Mouse (Mus musculus) kidney, embryonic 14.5 days (tissue): ENCODE measurements at regions not wholly inside any gene's neighbourhood (a gene's known extent, or its start where the extent isn't known, plus 50 kb on each side); places are given as distances from the start of the nearest gene placed in this dataset.
"Not testable (repeated sequence)": the region's sequence is repeated elsewhere in the genome, so short reads cannot be mapped to it uniquely, and the experiment has no call there.

Experiments used
- ATAC-seq: fragments of 200-750 bp; cut with Nextera tagmentation; 2 replicates; pipeline ENCODE4 v1.8.0; 2017; ENCODE audit warnings: moderate number of reproducible peaks, mild to moderate bottlenecking, moderate TSS enrichment, moderate library complexity; ENCODE audit not compliant: low FRiP score, low TSS enrichment
- H3K27ac ChIP-seq: fragments of 300-500 bp; sonication (generic); 2 replicates; pipeline ENCODE4 v1.5.1; 2014; ENCODE audit warnings: low read depth, mild to moderate bottlenecking, low read length, moderate library complexity, mixed read lengths
- H3K27me3 ChIP-seq: fragments of 300-500 bp; sonication (generic); 2 replicates; pipeline ENCODE4 v1.6.1; 2014; ENCODE audit warnings: mild to moderate bottlenecking, low read length; ENCODE audit not compliant: control insufficient read depth, insufficient read depth
- H3K36me3 ChIP-seq: fragments of 300-500 bp; sonication (generic); 2 replicates; pipeline ENCODE4 v1.6.1; 2014; ENCODE audit warnings: low read length, mixed read lengths; ENCODE audit not compliant: control insufficient read depth, insufficient read depth
- H3K4me1 ChIP-seq: fragments of 300-500 bp; sonication (generic); 2 replicates; pipeline ENCODE4 v1.6.1; 2014; ENCODE audit warnings: low read length, mixed read lengths; ENCODE audit not compliant: control insufficient read depth, insufficient read depth
- H3K4me2 ChIP-seq: fragments of 300-500 bp; sonication (generic); replicated peaks from 2 replicates; pipeline ENCODE4 v1.6.1; 2014; ENCODE audit warnings: low read depth, mild to moderate bottlenecking, low read length
- H3K4me3 ChIP-seq: fragments of 300-500 bp; sonication (generic); 2 replicates; pipeline ENCODE4 v1.5.1; 2014; ENCODE audit warnings: mild to moderate bottlenecking, low read length
- H3K9ac ChIP-seq: fragments of 300-500 bp; sonication (generic); 2 replicates; pipeline ENCODE4 v1.6.1; 2014; ENCODE audit warnings: low read depth, mild to moderate bottlenecking, low read length, moderate library complexity
- H3K9me3 ChIP-seq: fragments of 300-500 bp; sonication (generic); 2 replicates; pipeline ENCODE4 v1.6.1; 2016; ENCODE audit warnings: low read length; ENCODE audit not compliant: control insufficient read depth
- WGBS: fragments of 180-500 bp; shearing (Covaris S2); extraction: QIAGEN DNeasy Blood & Tissue Kit; methylation state at CpG from one replicate; pipeline ENCODE4 v1.1.7; 2014; 5-methylcytosine and 5-hydroxymethylcytosine counted together

DNA sequence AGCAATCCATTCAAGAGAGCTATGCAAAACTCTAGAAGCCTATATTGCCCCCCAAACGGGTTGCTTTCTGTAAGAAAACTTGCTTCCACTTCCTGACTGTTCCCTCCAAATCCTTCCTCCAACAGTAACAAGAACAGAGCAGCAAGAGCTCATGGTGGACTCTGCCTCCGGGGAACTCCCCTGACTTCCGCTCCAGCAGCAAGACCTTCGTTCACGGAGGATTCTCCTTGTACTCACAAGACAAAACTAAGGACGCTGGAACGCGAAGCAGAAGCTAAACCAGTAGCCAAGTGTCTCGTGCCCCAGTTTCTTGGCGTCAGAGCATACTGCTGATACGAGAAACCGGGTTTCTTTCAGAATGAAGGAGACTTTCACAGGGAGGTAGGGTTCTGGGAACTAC is 50.7 kb downstream of the H2al2a start:
- no peaks in the 10 kb centered on the region for H3K36me3 ChIP-seq
- ATAC-seq, result no peak
- peaks cover 5% of the 10 kb centered on the region; the same call in 1 of the 2 replicates for H3K4me1 ChIP-seq
- H3K4me2 ChIP-seq, result no peak overlapping the region
- no peaks in the 10 kb centered on the region for H3K9me3 ChIP-seq
- WGBS, result 73% methylated on average over 12 of the region's 12 CpGs
- no peak overlapping the region for H3K4me3 ChIP-seq
- H3K9ac ChIP-seq, result no peak overlapping the region
- no peaks in the 10 kb centered on the region for H3K27me3 ChIP-seq
- H3K27ac ChIP-seq, result no peak overlapping the region

DNA sequence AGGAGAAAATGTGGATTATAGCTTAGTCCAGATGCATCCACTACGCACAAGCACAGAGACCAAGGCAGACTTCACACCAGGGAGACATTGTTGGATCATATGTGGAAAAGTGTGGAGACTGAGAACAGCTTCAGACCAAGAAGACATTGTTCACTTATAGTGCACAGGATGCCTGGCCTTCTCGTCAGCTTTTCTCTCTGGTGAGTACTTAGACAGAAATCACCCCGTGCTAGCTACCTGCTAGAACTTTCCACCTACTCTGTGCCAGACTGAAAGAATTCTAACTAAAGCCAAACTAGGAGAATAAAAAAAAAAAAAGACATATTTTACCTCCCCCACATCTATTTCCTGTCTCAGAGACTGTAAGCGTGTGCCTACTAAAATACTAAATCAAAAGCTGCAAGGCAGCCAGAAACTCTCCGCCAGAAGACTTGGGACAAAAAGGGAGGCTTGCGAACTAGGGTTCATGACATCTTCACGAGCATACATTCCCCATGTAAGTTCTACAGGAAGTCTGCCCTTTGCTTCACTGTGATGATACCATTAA is 51.3 kb downstream of the H2al2a start:
- no peak for ATAC-seq
- Histone ChIP-seq H3K4me2 (no peak overlapping the region), H3K27ac (no peak overlapping the region), H3K4me3 (no peak overlapping the region), H3K4me1 (peaks cover 5% of the 10 kb centered on the region; the same call in 1 of the 2 replicates), H3K36me3 (no peaks in the 10 kb centered on the region), H3K27me3 (no peaks in the 10 kb centered on the region), H3K9ac (no peak overlapping the region), H3K9me3 (no peaks in the 10 kb centered on the region)
- WGBS, result 58% methylated on average over 7 of the region's 7 CpGs

DNA sequence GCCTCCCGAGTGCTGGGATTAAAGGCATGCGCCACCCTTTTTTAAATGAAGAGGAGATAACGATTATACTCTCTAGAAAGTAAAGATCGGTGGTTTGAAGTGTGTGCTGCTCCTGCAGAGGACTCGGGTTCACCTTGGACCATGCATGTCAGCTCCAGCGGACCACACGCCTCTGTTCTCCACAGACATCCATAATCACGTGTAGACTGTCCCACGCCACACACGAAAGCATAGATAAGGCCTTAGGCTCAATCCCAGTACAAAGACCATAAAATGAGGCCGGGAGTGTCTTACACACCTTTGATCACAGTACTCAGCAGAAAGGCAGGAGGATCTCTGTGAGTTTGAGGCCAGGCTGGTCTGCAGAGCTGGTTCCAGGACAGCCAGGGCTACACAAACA is 53.3 kb downstream of the H2al2a start:
- Histone ChIP-seq H3K27ac (no peak overlapping the region), H3K4me1 (peaks cover 5% of the 10 kb centered on the region; the same call in 1 of the 2 replicates), H3K4me2 (no peak overlapping the region), H3K4me3 (no peak overlapping the region), H3K27me3 (no peaks in the 10 kb centered on the region), H3K36me3 (no peaks in the 10 kb centered on the region), H3K9ac (no peak overlapping the region), H3K9me3 (no peaks in the 10 kb centered on the region)
- WGBS, result 94% methylated on average over 11 of the region's 11 CpGs
- no peak for ATAC-seq

DNA sequence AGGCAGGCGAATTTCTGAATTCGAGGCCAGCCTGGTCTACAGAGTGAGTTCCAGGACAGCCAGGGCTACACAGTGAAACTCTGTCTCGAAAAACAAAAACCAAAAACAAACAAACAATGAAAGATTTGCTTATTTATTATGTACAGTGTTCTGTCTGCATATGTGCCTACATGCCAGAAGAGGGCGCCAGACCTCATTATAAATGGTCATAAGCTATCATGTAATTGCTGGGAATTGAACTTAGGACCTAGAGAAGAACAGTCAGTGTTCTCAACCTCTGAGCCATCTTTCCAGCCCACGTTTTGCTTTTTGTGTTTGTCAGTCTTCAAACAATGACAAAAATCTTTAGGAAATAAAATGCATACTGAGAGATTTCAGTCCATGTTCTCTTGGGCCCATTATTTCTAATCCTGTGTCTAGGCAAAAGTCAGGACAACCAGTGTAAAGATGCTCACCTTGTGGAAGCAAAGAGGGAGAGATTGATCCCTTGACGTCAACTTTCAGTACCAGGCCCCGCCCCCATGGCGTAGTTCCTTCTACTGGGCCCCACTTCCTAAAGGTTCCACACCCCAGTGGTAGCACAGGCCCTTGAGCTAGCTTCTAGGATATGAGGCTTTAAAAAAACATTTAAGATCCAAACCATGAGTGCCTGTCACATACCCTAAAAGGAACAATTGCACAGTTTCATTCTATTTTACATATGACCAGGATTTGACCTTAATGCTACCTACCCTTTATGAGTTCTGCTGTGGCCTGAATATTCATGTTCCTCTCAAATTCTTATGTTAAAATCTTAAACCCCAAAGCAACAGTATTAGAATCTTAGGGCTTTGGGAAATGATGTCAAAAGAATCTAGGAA is 54.0 kb downstream of the H2al2a start:
- Histone ChIP-seq H3K4me1 (peaks cover under 1% of the 10 kb centered on the region; the same call in 1 of the 2 replicates), H3K36me3 (no peaks in the 10 kb centered on the region), H3K9me3 (no peaks in the 10 kb centered on the region), H3K27me3 (no peaks in the 10 kb centered on the region), H3K9ac (no peak overlapping the region), H3K27ac (no peak overlapping the region), H3K4me2 (no peak overlapping the region), H3K4me3 (no peak overlapping the region)
- WGBS, result 81% methylated on average over 8 of the region's 8 CpGs
- no peak for ATAC-seq

DNA sequence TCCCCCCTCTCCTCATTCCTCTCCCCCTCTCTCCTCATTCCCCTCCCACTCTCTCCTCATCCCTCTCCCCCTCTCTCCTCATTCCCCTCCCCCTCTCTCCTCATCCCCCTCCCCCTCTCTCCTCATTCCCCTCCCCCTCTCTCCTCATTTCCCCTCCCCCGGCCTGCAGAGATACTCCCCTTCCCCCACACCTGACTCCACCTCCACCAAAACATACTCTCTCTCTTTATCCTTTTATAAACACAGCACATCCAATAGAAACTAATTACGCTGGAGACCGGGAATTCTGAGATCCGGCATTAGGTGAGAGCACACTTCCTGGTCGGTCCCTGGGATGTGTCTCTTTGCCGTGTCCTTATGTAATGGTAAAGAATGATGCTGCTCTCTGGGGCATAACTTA is 54.8 kb downstream of the H2al2a start:
- Histone ChIP-seq H3K4me3 (no peak overlapping the region), H3K9me3 (no peaks in the 10 kb centered on the region), H3K27me3 (no peaks in the 10 kb centered on the region), H3K27ac (no peak overlapping the region), H3K4me1 (no peaks in the 10 kb centered on the region), H3K9ac (no peak overlapping the region), H3K4me2 (no peak overlapping the region), H3K36me3 (no peaks in the 10 kb centered on the region)
- WGBS, result 96% methylated on average over 6 of the region's 6 CpGs
- no peak for ATAC-seq

DNA sequence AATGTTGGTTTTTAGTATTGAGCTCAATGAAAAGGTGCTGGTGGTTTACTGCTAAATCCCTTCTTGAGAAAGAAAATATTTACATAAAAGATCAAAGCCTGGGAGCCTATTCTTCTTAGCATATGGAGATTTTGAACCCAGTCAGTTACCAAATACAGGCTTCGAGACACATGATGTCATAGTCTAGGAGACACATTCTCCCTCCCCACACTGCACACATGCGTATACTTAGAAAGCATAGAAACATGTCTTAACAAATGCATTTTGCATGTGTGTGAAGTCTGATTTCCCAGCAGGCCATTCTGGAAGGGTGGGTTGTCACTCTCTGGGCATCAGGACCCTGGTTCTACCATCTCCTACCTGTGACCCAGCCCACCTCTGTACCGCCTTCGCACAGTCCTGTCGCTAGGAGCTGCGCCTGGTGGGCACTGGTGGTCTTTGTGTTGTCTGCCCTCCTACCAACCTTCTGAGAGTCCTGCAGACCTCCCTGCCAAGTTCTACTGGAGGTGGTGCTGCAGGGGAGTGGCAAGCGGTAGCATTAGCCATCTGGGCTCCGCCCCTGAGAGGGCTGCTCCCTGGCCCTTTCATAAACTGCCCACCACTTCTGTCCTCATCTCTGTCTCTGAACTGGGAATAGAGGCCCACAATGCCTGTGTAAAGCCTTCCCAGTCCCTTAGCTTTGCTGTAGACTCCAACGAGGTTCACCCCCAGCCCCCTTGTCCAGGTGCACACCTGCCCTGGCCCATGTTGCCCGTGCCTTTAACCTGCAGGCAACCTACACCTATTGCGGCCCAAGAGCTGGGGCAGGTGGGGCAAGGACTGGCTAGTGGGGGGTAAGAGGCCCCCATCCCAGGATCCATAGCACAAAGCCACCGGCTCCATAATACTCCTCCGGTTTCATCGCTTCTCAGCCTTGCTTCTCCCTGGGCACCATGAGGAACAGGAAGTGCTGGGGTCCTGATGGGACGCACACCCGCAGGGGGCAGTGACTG is 56.6 kb downstream of the H2al2a start:
- H3K27ac ChIP-seq, H3K4me2 ChIP-seq, H3K4me3 ChIP-seq, ATAC-seq, H3K36me3 ChIP-seq, H3K27me3 ChIP-seq, H3K4me1 ChIP-seq, H3K9ac ChIP-seq, H3K9me3 ChIP-seq: not testable (repeated sequence)
- WGBS, result 63% methylated on average over 13 of the region's 16 CpGs

DNA sequence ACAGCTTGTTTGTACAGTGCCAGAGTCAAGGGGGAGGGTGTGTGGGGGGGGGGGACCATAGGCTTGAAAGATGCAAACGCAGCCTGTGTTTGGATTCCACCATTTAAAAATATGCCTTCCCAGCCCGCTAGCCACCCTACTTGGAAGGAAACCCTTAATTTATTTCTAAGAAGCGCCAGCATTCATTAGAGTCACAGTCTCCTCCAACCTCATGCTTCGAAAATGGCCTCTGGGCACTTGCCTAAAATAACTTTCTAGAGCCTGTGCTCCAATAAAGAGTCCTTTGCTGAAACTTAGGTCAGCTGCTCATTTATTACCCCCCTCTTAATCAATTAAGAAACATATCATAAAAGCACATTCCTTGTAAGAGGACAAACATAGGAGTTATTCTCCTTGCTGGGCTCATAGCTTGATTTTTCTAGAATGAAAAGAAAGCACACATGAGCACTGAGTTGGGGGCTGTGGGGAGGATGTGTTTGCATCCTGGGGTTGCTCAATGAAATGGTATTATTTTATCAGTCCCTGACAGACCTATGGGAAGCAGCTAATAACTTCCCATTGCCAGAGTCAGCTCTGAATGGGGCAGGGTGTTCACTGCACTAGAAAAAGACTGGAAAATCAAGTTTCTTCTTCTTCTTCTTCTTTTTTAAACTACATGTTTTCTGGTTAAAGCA is 57.4 kb downstream of the H2al2a start:
- WGBS, result 50% methylated on average over 4 of the region's 4 CpGs
- no peak overlapping the region for H3K4me3 ChIP-seq
- no peaks in the 10 kb centered on the region for H3K4me1 ChIP-seq
- H3K9me3 ChIP-seq, result no peaks in the 10 kb centered on the region
- H3K27me3 ChIP-seq, result no peaks in the 10 kb centered on the region
- no peak overlapping the region for H3K27ac ChIP-seq
- no peak overlapping the region for H3K9ac ChIP-seq
- no peak for ATAC-seq
- no peaks in the 10 kb centered on the region for H3K36me3 ChIP-seq
- H3K4me2 ChIP-seq, result no peak overlapping the region

DNA sequence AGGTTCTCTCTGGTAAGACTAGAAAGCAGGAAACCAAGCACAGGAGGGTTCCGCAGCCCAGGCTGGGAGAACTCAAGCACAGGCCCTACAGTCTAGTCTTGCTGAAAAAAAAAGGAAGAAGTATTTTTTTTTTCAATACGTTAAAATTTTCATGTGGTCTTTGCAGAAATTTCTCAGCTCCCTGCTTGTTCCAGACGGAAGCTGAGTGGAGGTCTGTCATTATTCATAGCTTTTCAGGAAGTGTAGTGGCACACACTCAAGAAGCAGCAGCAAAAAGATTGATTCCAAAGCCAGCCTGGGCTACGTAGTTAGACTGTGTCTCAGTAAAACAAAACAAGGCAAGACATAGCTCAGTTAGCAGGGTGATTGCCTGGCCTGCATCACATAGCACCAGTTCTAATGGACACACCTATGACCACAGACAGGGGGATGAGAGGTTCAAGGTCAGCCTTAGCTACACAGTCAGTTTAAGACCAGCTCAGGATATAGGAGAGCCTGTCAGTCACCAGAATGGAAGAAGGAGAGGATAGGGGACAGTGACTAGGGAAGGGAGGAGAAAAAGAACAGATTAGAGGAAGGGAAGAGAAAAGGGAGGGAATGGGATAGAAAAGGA is 60.1 kb downstream of the H2al2a start:
- H3K9me3 ChIP-seq, result no peaks in the 10 kb centered on the region
- no peaks in the 10 kb centered on the region for H3K27me3 ChIP-seq
- no peak overlapping the region for H3K27ac ChIP-seq
- WGBS, result 70% methylated on average over 4 of the region's 4 CpGs
- ATAC-seq, result no peak
- no peaks in the 10 kb centered on the region for H3K36me3 ChIP-seq
- H3K4me2 ChIP-seq, result no peak overlapping the region
- no peak overlapping the region for H3K4me3 ChIP-seq
- H3K4me1 ChIP-seq, result no peaks in the 10 kb centered on the region
- H3K9ac ChIP-seq, result no peak overlapping the region
